Comparison of ENCODE assay signal across 8 mouse cellular contexts in genomic region chr13:85164512-85165124, GRCm38 (mm10). TPM values are rescaled to one million over a fixed set of nuclear protein-coding genes. Genes with fewer than 3 reads are reported as not detected.
DNase-seq lines count a peak whose midpoint lies in the region; ATAC-seq and TF ChIP-seq lines count a peak whose summit lies in the region.

No protein-coding gene starts in this region.

- H3K27me3 ChIP-seq in hindbrain, embryonic 11.5 days (ENCODE audit: control insufficient read depth, insufficient read depth, low read length): no peaks in the 10 kb centered on the region
- no peaks in the 10 kb centered on the region for H3K27me3 ChIP-seq in hindbrain, embryonic 10.5 days (ENCODE audit: insufficient read depth, poor library complexity, severe bottlenecking)
- no peaks in the 10 kb centered on the region for H3K27me3 ChIP-seq in CH12.LX (replicated peaks)
- no peaks in the 10 kb centered on the region for H3K27me3 ChIP-seq in thymus, adult 2 months (ENCODE audit: control insufficient read depth, insufficient read depth, low read length)

- dilution Hi-C loops in CH12.LX (cut with MboI; ENCODE audit: extremely low pct_ligation_motif_present, extremely low pct_unique_long_range_greater_than_20kb, low sequenced_read_pairs): no loop called here

- no peak for TF ChIP-seq EP300 in CH12.LX (IDR thresholded peaks at IDR 0.05; ENCODE audit: low read length)

- TF ChIP-seq RAD21 in CH12.LX (IDR thresholded peaks at IDR 0.05; ENCODE audit: low read depth, low read length): peak; percentile 62

- in situ Hi-C loops in CH12.LX (cut with MboI; ENCODE audit: low pct_ligation_motif_present, low pct_unique_long_range_greater_than_20kb, low sequenced_read_pairs): loop anchor here (25.0 kb wide), 1 partner anchor 227 kb away; no protein-coding TSS in a partner anchor

- H3K9me3 ChIP-seq in hindbrain, embryonic 11.5 days (ENCODE audit: control insufficient read depth, low read length): no peaks in the 10 kb centered on the region
- no peaks in the 10 kb centered on the region for H3K9me3 ChIP-seq in hindbrain, embryonic 10.5 days
- H3K9me3 ChIP-seq in CH12.LX (replicated peaks; ENCODE audit: low read length): no peaks in the 10 kb centered on the region

- TF ChIP-seq POLR2A in CH12.LX (IDR thresholded peaks at IDR 0.05; ENCODE audit: low read depth, low read length): no peak
- no peak for TF ChIP-seq POLR2A in brain, embryonic 14.5 days (IDR thresholded peaks at IDR 0.05; ENCODE audit: borderline replicate concordance, extremely low read depth, insufficient read depth, insufficient read length, poor library complexity, severe bottlenecking)
- no peak for TF ChIP-seq POLR2A in thymus, adult 2 months (IDR thresholded peaks at IDR 0.05; ENCODE audit: control insufficient read depth, extremely low read depth, insufficient read depth, low read length, poor library complexity)

- peak in 1 of 2 experiments; percentile 66; a peak in 2 of 4 replicates for TF ChIP-seq CTCF in CH12.LX (conservative IDR thresholded peaks at IDR 0.05 in 1 of 2, IDR thresholded peaks at IDR 0.05 in 1 of 2; ENCODE audit: low read depth in 2 of 2, low read length in 2 of 2)
- 0 out of 2 replicates have a peak, but pooled peaks have one; percentile 22 for TF ChIP-seq CTCF in brain, embryonic 14.5 days (IDR thresholded peaks at IDR 0.05; ENCODE audit: borderline replicate concordance, extremely low read depth, insufficient read depth, insufficient read length)
- TF ChIP-seq CTCF in thymus, adult 2 months (IDR thresholded peaks at IDR 0.05; ENCODE audit: borderline replicate concordance, control insufficient read depth, extremely low read depth, insufficient read depth, low read length, poor library complexity): no peak

- H3K27ac ChIP-seq in hindbrain, embryonic 11.5 days (ENCODE audit: low read depth, low read length): no peak overlapping the region
- H3K27ac ChIP-seq in hindbrain, embryonic 10.5 days: no peak overlapping the region
- no peak overlapping the region for H3K27ac ChIP-seq in CH12.LX (ENCODE audit: insufficient read depth, low read depth)
- no peak overlapping the region for H3K27ac ChIP-seq in thymus, adult 2 months (ENCODE audit: control insufficient read depth, insufficient read depth, low read length)

- no peak for ATAC-seq in hindbrain, embryonic 11.5 days (ENCODE audit: low FRiP score)

- no peak overlapping the region for H3K4me3 ChIP-seq in hindbrain, embryonic 11.5 days (ENCODE audit: low read depth, low read length)
- no peak overlapping the region for H3K4me3 ChIP-seq in hindbrain, embryonic 10.5 days
- no peak overlapping the region for H3K4me3 ChIP-seq in CH12.LX (replicated peaks in 1 of 3; ENCODE audit: low read depth in 2 of 3, low read length in 2 of 3, poor library complexity in 1 of 3)
- no peak overlapping the region for H3K4me3 ChIP-seq in thymus, adult 2 months (ENCODE audit: control insufficient read depth, insufficient read depth, low read length)

- H3K9ac ChIP-seq in hindbrain, embryonic 11.5 days (ENCODE audit: low read depth, low read length): no peak overlapping the region
- no peak overlapping the region for H3K9ac ChIP-seq in CH12.LX (ENCODE audit: insufficient read depth, low read depth)

- peak; percentile 13 for DNase-seq in hindbrain, embryonic 11.5 days (ENCODE audit: low spot score)
- DNase-seq in hindbrain, embryonic 10.5 days (ENCODE audit: low spot score): no peak
- peak; percentile 19 for DNase-seq in CH12.LX (ENCODE audit: extremely low read depth)
- peak; percentile 85 for DNase-seq in brain, embryonic 14.5 days (ENCODE audit: low read depth)
- peak; percentile 9 to 53 for DNase-seq in layer of hippocampus, postnatal 14 days (ENCODE audit: low spot score in 2 of 2)
- no peak for DNase-seq in heart, adult 8-10 months (ENCODE audit: low spot score)
- DNase-seq in thymus, adult 2 months: no peak
- no peak for DNase-seq in kidney, adult 11 months

- WGBS in hindbrain, embryonic 11.5 days: 51% methylated on average over 4 of the region's 4 CpGs
- WGBS in hindbrain, embryonic 10.5 days: 55% methylated on average over 4 of the region's 4 CpGs
- WGBS in thymus, adult 2 months: 47% methylated on average over 4 of the region's 4 CpGs

- no peaks in the 10 kb centered on the region for H3K36me3 ChIP-seq in hindbrain, embryonic 11.5 days (ENCODE audit: control insufficient read depth, insufficient read depth, low read length)
- H3K36me3 ChIP-seq in hindbrain, embryonic 10.5 days: no peaks in the 10 kb centered on the region
- H3K36me3 ChIP-seq in CH12.LX (replicated peaks in 1 of 2; ENCODE audit: control insufficient read depth in 1 of 2, insufficient read depth in 1 of 2, low read length in 1 of 2): no peaks in the 10 kb centered on the region
- no peaks in the 10 kb centered on the region for H3K36me3 ChIP-seq in thymus, adult 2 months (ENCODE audit: control insufficient read depth, insufficient read depth, low read length)

- no peaks in the 10 kb centered on the region for H3K4me1 ChIP-seq in hindbrain, embryonic 11.5 days (replicated peaks; ENCODE audit: control insufficient read depth, insufficient read depth, low read length)
- H3K4me1 ChIP-seq in hindbrain, embryonic 10.5 days (replicated peaks): no peaks in the 10 kb centered on the region
- H3K4me1 ChIP-seq in CH12.LX (ENCODE audit: control insufficient read depth in 1 of 2, insufficient read depth in 2 of 2): no peaks in the 10 kb centered on the region
- no peaks in the 10 kb centered on the region for H3K4me1 ChIP-seq in thymus, adult 2 months (replicated peaks; ENCODE audit: control insufficient read depth, insufficient read depth, low read length)

- no peaks in the 10 kb centered on the region for H3K79me2 ChIP-seq in CH12.LX (replicated peaks; ENCODE audit: control insufficient read depth, extremely low read depth, insufficient read depth, poor library complexity, severe bottlenecking)

- no peak overlapping the region for H3K4me2 ChIP-seq in hindbrain, embryonic 11.5 days (replicated peaks; ENCODE audit: low read depth, low read length)
- no peak overlapping the region for H3K4me2 ChIP-seq in CH12.LX (ENCODE audit: insufficient read depth, low read depth, poor library complexity, severe bottlenecking)

TF ChIP-seq in CH12.LX, 34 proteins besides CTCF, POLR2A, EP300 and RAD21:
- TF ChIP-seq HCFC1 (IDR thresholded peaks at IDR 0.05; ENCODE audit: low read depth, low read length): no peak
- TF ChIP-seq SMC3 (IDR thresholded peaks at IDR 0.05; ENCODE audit: low read depth, low read length): peak; percentile 65
- TF ChIP-seq ZNF384 (IDR thresholded peaks at IDR 0.05; ENCODE audit: low read depth, low read length): peak; percentile 89

RNA-seq across cellular contexts. Expression of gene Ccnh, which starts 24.6 kb away (rescaled TPM):
- polyA plus RNA-seq in hindbrain, embryonic 11.5 days (2014; fragmentation: Nextera tagmentation; extraction: Ambion mirVana): 110 and 114 TPM in 2 replicates
- 99.3 and 105 TPM in 2 replicates for polyA plus RNA-seq in hindbrain, embryonic 10.5 days (2016; fragmentation: Nextera tagmentation; extraction: Ambion mirVana)
- total RNA-seq in CH12.LX (2012; rRNA removed) (38.1 and 39.3 TPM in 2 replicates), CH12.LX (2014; rRNA removed) (85.4 and 99.9 TPM in 2 replicates)
- 106 and 109 TPM in 2 replicates for polyA plus RNA-seq in CH12.LX (2012; ENCODE audit: insufficient read length, low read depth)
- 46.0 and 47.2 TPM in 2 replicates for polyA plus RNA-seq in brain, embryonic 14.5 days (2012; rRNA removed)
- total RNA-seq in layer of hippocampus, postnatal 14 days (2021): 10 to 100 TPM; 56.6 to 65.8 TPM
- 10 to 100 TPM; 21.8 to 37.7 (median 27.1) TPM for total RNA-seq in heart, adult 8-10 months (2022)
- polyA plus RNA-seq in thymus, adult 2 months (2012; rRNA removed): 26.3 and 32.2 TPM in 2 replicates

Comparison
In these comparisons a context has a peak if more than half of its experiments do, and no peak if none do; other contexts are left out.
1. DNase-seq: peak in hindbrain, embryonic 11.5 days (single experiment), CH12.LX (single experiment), brain, embryonic 14.5 days (single experiment) and layer of hippocampus, postnatal 14 days (2 of 2); none in hindbrain, embryonic 10.5 days (single experiment), heart, adult 8-10 months (single experiment), thymus, adult 2 months (single experiment) and kidney, adult 11 months (single experiment).